Mouse (Mus musculus) stomach, embryonic 16.5 days (tissue): ENCODE data around the gene Evi5l. TPM values are rescaled to one million over a fixed set of nuclear protein-coding genes. Genes with fewer than 3 reads are reported as not detected.

ENCODE experiments used
- ATAC-seq: fragments of 200-750 bp; cut with Nextera tagmentation; 2 replicates; pipeline ENCODE4 v1.8.0; 2017; ENCODE audit warnings: moderate number of reproducible peaks, moderate TSS enrichment; ENCODE audit not compliant: insufficient read depth, low FRiP score
- H3K27ac ChIP-seq: fragments of 300-500 bp; sonication (generic); 2 replicates; pipeline ENCODE4 v1.5.1; 2014; ENCODE audit warnings: low read length
- H3K27me3 ChIP-seq: fragments of 300-500 bp; sonication (generic); 2 replicates; pipeline ENCODE4 v1.6.1; 2014; ENCODE audit warnings: low read length, control low read depth, mixed read lengths; ENCODE audit not compliant: control insufficient read depth, insufficient read depth
- H3K36me3 ChIP-seq: fragments of 300-500 bp; sonication (generic); 2 replicates; pipeline ENCODE4 v1.6.1; 2014; ENCODE audit warnings: low read length; ENCODE audit not compliant: control insufficient read depth, insufficient read depth
- H3K4me1 ChIP-seq: fragments of 300-500 bp; sonication (generic); 2 replicates; pipeline ENCODE4 v1.6.1; 2014; ENCODE audit warnings: low read length, control low read depth, mixed read lengths; ENCODE audit not compliant: control insufficient read depth, insufficient read depth
- H3K4me2 ChIP-seq: fragments of 300-500 bp; sonication (generic); 2 replicates; pipeline ENCODE4 v1.6.1; 2014; ENCODE audit warnings: low read depth, low read length, mixed read lengths
- H3K4me3 ChIP-seq: fragments of 300-500 bp; sonication (generic); replicated peaks from 2 replicates; pipeline ENCODE4 v1.5.1; 2014; ENCODE audit warnings: mild to moderate bottlenecking, low read length
- H3K9ac ChIP-seq: fragments of 300-500 bp; sonication (generic); 2 replicates; pipeline ENCODE4 v1.6.1; 2014; ENCODE audit warnings: low read length
- H3K9me3 ChIP-seq: fragments of 300-500 bp; sonication (generic); replicated peaks from 2 replicates; pipeline ENCODE4 v1.6.1; 2016; ENCODE audit warnings: low read length, control low read depth; ENCODE audit not compliant: control insufficient read depth
- WGBS: fragments of 180-500 bp; shearing (Covaris S2); extraction: QIAGEN DNeasy Blood & Tissue Kit; methylation state at CpG from one replicate; pipeline ENCODE4 v1.1.7; 2014; 5-methylcytosine and 5-hydroxymethylcytosine counted together
- polyA plus RNA-seq: library from polyadenylated mRNA; unstranded; fragments of >200 nt; fragmentation: Nextera tagmentation; extraction: Ambion mirVana; gene quantifications from 2 replicates; pipeline ENCODE4 v1.2.1, GENCODE M21; 2015

Evi5l gene
- polyA plus RNA-seq, 1 experiment from 2014 or later: 22.2 TPM

DNA sequence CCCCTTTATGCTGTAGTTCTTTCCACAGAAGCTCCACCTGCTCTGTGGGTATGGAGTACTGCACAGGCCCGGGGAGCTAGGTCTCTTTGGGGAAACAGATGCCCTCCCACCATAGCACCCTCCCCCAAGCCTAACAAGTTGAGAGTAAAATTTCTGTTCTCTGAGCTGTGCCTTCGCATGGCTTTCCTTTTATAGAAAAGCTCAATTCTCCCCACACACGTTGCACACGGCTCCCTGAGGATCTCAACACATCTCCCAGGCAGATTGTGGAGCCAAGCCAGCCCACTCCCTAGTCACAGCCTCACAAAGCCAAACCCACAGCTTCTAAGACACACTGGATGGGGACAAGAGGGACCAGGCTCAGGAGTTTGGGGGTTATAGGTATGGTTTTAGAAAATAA is 90.5 kb downstream of the Evi5l start:
- no peak for ATAC-seq
- H3K4me1 ChIP-seq: peaks cover 26% of the 10 kb centered on the region
- WGBS: 46% methylated on average over 4 of the region's 4 CpGs
- H3K36me3 ChIP-seq: peaks cover 9% of the 10 kb centered on the region
- H3K9ac ChIP-seq: peak overlapping the region; percentile 80
- H3K4me3 ChIP-seq: no peak overlapping the region
- H3K27ac ChIP-seq: peak overlapping the region; percentile 78
- no peaks in the 10 kb centered on the region for H3K9me3 ChIP-seq
- no peaks in the 10 kb centered on the region for H3K27me3 ChIP-seq
- no peak overlapping the region for H3K4me2 ChIP-seq

DNA sequence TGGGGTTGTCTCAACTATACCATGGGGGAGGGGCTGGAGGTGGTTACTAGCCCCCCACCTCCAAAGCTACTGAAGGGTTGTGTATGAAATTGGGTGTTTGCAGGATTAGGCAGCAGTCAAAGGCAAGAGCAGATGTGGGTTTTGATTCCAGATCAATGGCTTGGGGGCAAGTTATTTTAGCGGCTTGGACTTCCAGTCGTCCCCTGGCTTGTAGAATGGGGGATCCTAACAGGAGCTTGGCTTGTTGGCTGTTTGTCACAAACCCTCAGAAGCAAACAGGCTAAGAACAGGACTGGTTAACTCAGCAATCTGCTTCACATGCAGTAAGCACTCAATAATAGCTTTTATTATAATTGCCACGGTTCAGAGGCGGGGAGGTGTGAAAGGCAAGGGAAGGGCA is 91.0 kb downstream of the Evi5l start:
- peak overlapping the region; percentile 78 for H3K27ac ChIP-seq
- H3K4me1 ChIP-seq: peaks cover 24% of the 10 kb centered on the region
- 0 out of 2 replicates have a peak overlapping the region, but pooled peaks have one; percentile 91 for H3K4me2 ChIP-seq
- 79% methylated on average over 4 of the region's 4 CpGs for WGBS
- H3K9ac ChIP-seq: peak overlapping the region; percentile 80
- H3K4me3 ChIP-seq: no peak overlapping the region
- no peaks in the 10 kb centered on the region for H3K27me3 ChIP-seq
- H3K9me3 ChIP-seq: no peaks in the 10 kb centered on the region
- H3K36me3 ChIP-seq: peaks cover 9% of the 10 kb centered on the region
- ATAC-seq: no peak

DNA sequence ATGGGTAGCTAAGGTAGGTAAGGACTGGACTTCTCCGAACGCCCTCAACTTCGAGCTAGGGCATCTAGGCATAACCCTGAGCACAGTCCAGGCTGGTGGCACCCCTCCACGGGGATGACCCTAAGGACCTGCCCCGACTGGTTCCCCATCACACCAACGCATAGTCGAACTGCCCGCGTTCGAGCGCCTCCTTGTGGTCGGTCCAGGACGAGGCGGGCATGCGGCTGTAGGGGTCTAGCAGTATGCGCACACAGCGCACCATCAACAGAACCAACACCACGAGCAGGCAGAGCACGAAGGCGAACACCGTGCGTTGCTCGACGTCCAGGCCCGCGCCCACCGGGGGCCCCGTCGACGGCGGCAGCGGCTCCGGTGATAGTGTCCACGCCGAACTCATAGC is 91.9 kb downstream of the Evi5l start:
- Histone ChIP-seq H3K27me3 (no peaks in the 10 kb centered on the region), H3K27ac (peak overlapping the region; percentile 78), H3K4me3 (peak overlapping the region; percentile 79), H3K9ac (peak overlapping the region; percentile 80), H3K9me3 (no peaks in the 10 kb centered on the region), H3K36me3 (peaks cover 9% of the 10 kb centered on the region), H3K4me2 (peak overlapping the region; percentile 91), H3K4me1 (peaks cover 21% of the 10 kb centered on the region)
- 3% methylated on average over 33 of the region's 35 CpGs for WGBS
- ATAC-seq: peak; percentile 48

DNA sequence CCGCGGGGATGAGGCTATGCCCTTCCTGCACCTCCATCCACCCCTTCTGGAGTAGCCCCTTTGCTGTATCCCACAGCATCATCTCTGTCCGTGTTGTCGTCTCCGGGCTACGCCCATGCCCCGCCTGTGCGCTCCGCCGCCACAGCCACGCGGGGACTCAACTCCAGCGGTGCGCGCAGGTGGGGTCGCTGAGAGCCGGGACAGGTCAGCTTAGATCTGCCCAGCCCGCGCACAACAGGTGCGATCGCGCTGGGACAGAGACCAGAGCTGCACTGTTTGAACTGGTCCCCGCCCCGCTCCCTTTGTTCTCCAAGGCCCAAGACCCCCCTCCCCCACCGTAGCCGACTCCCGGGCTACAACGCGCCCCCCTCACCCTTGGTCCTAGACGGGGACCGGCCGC is 92.3 kb downstream of the Evi5l start:
- peak; percentile 63 for ATAC-seq
- Histone ChIP-seq H3K36me3 (peaks cover 13% of the 10 kb centered on the region), H3K9me3 (no peaks in the 10 kb centered on the region), H3K27ac (peak overlapping the region; percentile 78), H3K4me1 (peaks cover 20% of the 10 kb centered on the region), H3K4me2 (peak overlapping the region; percentile 91), H3K4me3 (peak overlapping the region; percentile 79), H3K9ac (peak overlapping the region; percentile 80), H3K27me3 (no peaks in the 10 kb centered on the region)
- WGBS: 0% methylated on average over 31 of the region's 32 CpGs

DNA sequence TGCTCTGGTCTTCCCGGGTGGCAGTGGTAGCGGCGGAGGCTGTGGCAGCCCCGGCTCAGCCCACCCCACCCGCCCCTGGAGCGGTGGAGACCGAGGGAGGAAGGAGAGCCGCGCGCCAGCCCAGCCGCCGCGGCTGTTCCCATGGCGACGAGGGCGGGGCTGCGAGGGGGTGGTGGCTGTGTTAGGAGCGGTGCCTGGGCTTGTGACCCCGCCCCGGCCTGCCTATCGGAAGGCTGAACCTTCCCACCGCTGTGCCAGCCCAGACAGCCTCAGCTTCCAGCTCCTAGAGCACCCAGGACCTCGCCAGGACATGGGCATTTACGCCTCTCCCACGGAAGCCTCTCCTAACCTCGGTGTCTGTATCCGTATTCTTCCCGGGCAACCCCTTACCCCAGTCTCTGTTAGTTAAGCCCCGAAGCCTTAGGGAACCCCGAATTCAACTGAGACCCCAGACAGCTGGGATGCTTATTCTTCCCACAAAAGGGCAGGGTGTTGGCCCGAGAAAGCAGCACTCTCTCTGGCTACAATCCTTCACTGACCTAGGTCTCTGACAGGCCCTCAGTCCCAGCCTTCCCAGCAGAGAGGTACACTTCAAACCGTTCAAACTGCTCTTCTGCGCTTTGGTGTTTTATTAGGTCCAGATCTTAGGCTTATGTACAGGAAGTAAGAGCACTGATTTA is 92.9 kb downstream of the Evi5l start, which contains the start of gene Ctxn1:
Gene Ctxn1, minus strand, starts transcription at position 150 of the 680 bp plus-strand sequence.
- 6% methylated on average over 30 of the region's 33 CpGs for WGBS
- peak; percentile 94 for ATAC-seq
- Histone ChIP-seq H3K27ac (peak within 1 kb of the TSS; percentile 78), H3K27me3 (no peaks in the 10 kb centered on the region), H3K4me1 (peaks cover 14% of the 10 kb centered on the region), H3K9me3 (no peaks in the 10 kb centered on the region), H3K4me2 (peak within 1 kb of the TSS; percentile 91), H3K4me3 (peak within 1 kb of the TSS; percentile 79), H3K9ac (peak within 1 kb of the TSS; percentile 80), H3K36me3 (peaks cover 13% of the 10 kb centered on the region)

DNA sequence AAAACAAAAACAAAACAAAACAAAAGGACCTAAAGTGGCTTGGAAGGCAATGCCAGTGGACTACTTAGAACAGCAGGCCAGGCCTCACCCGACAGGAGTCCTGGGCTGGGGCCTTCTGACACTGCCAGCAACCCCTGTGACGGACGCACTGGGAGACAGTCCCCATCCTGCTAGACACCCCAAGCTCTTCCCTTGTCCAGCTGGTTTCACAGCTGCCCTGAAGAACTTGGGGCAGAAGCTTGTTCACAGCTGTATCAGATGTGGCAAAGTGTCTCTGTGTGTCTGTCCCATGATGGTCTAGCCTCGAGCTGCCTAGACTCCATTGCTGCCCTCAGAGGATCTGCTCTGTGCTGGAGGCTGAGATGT is 93.4 kb downstream of the Evi5l start:
- no peak overlapping the region for H3K4me3 ChIP-seq
- 90% methylated on average over 4 of the region's 4 CpGs for WGBS
- peak overlapping the region; percentile 78 for H3K27ac ChIP-seq
- H3K36me3 ChIP-seq: peaks cover 13% of the 10 kb centered on the region
- peak overlapping the region; percentile 12; the same call in 1 of the 2 replicates for H3K9ac ChIP-seq
- H3K9me3 ChIP-seq: no peaks in the 10 kb centered on the region
- H3K4me2 ChIP-seq: no peak overlapping the region
- peaks cover 13% of the 10 kb centered on the region for H3K4me1 ChIP-seq
- H3K27me3 ChIP-seq: no peaks in the 10 kb centered on the region
- ATAC-seq: no peak

Other genes with a start within 250 kb of the Evi5l start
- gene Cd209b, start 239.7 kb upstream of the Evi5l start, polyA plus RNA-seq: not detected in 2 replicates
- gene Cd209c, start 211.8 kb upstream of the Evi5l start, polyA plus RNA-seq: 0.20 and 0.32 TPM in 2 replicates
- 0.12 and 0.26 TPM in 2 replicates for gene Cd209f, start 60.7 kb upstream of the Evi5l start, polyA plus RNA-seq
- gene Cd209g, start 32.5 kb upstream of the Evi5l start, polyA plus RNA-seq: not detected in 2 replicates
- 2.4 and 2.7 TPM in 2 replicates for gene Prr36, start 50.9 kb downstream of the Evi5l start, polyA plus RNA-seq
- gene Lrrc8e, start 60.3 kb downstream of the Evi5l start, polyA plus RNA-seq: 6.1 and 9.2 TPM in 2 replicates
- 19.8 and 23.8 TPM in 2 replicates for gene Map2k7, start 72.2 kb downstream of the Evi5l start, polyA plus RNA-seq
- gene Gm49320, start 72.3 kb downstream of the Evi5l start, polyA plus RNA-seq: 0.79 TPM in 2 replicates
- 3.0 and 4.9 TPM in 2 replicates for gene Tgfbr3l, start 81.6 kb downstream of the Evi5l start, polyA plus RNA-seq
- gene Snapc2, start 86.5 kb downstream of the Evi5l start, polyA plus RNA-seq: 41.6 and 41.8 TPM in 2 replicates
- gene Ctxn1, start 92.7 kb downstream of the Evi5l start, polyA plus RNA-seq: 65.9 and 67.9 TPM in 2 replicates
- gene Timm44, start 109.3 kb downstream of the Evi5l start, polyA plus RNA-seq: 64.9 and 67.2 TPM in 2 replicates
- gene Ccl25, start 158.6 kb downstream of the Evi5l start, polyA plus RNA-seq: 21.5 and 27.1 TPM in 2 replicates
- 160 and 166 TPM in 2 replicates for gene Elavl1, start 158.8 kb downstream of the Evi5l start, polyA plus RNA-seq